20 mouse cellular contexts compared by ENCODE assay signal in the genomic region with DNA sequence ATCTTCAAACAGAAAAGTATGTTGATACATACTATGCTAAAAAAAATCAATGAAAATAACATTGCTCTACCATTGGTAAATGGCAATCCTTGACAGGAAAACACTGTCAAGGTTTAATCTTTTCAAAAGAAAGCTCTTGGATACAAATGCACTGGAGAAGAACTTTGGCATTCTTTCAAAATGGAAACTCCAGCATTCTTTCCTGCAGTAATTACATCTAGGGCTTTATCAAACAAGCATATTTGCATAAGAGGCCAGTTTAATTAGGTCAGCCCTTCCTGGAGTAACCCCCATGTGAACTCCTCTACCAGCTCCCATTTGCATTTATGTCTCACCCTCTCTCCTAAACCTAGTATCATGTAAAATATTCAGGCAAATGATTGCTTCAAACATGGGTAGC.
DNase-seq lines count a peak whose midpoint lies in the region; ATAC-seq lines count a peak whose summit lies in the region.
"Had no signal": no experiment of that assay in that cellular context is flagged by ENCODE, and none has a peak within 500 bp of the region (broad histone marks: within the 10 kb centered on the region; RNA-seq: fewer than 3 reads in every experiment).

No protein-coding gene starts in this region.

- DNase-seq in forebrain, embryonic 10.5 days (ENCODE audit: extremely low spot score, low spot score), result no peak
- DNase-seq in retina, postnatal 1 day, result peak; percentile 34
- no peak for DNase-seq in retina, embryonic 14.5 days (ENCODE audit: low spot score)
- DNase-seq in brain, adult 2 months (ENCODE audit: low read depth, low spot score), result peak; percentile 51
- no peak for DNase-seq in kidney, adult 8-10 months
- no peak for DNase-seq in left cerebral cortex, postnatal 25 days (ENCODE audit: low spot score in 2 of 2)
- DNase-seq: adrenal gland, adult 8-10 months; adrenal gland, postnatal 14 days; adrenal gland, postnatal 36 days; cerebellum, adult 11-12 months; cerebellum, adult 2 months; cerebellum, postnatal 10 days; cerebellum, postnatal 25 days; forebrain, postnatal 0 days had no signal

- H3K36me3 ChIP-seq in forebrain, embryonic 12.5 days (replicated peaks), result no peaks in the 10 kb centered on the region
- H3K36me3 ChIP-seq in forebrain, embryonic 10.5 days (replicated peaks), result no peaks in the 10 kb centered on the region
- H3K36me3 ChIP-seq: embryonic facial prominence, embryonic 10.5 days; embryonic facial prominence, embryonic 12.5 days had no signal

- H3K9ac ChIP-seq in forebrain, embryonic 12.5 days, result no peak overlapping the region
- H3K9ac ChIP-seq: embryonic facial prominence, embryonic 12.5 days; forebrain, embryonic 13.5 days; forebrain, postnatal 0 days had no signal

- no peak overlapping the region for H3K27ac ChIP-seq in forebrain, embryonic 12.5 days
- no peak overlapping the region for H3K27ac ChIP-seq in forebrain, embryonic 10.5 days
- H3K27ac ChIP-seq: embryonic facial prominence, embryonic 10.5 days; embryonic facial prominence, embryonic 12.5 days; forebrain, embryonic 13.5 days had no signal

- intact Hi-C loops in left cerebral cortex, postnatal 25 days (cut with DNase I), result no loop called here

- H3K4me1 ChIP-seq in forebrain, embryonic 12.5 days, result 0 out of 2 replicates have a peak, but pooled peaks cover 2% of the 10 kb centered on the region
- H3K4me1 ChIP-seq in forebrain, embryonic 10.5 days, result peaks cover 2% of the 10 kb centered on the region
- H3K4me1 ChIP-seq: embryonic facial prominence, embryonic 10.5 days; embryonic facial prominence, embryonic 12.5 days had no signal

- peak; percentile 44; the same call in 1 of the 2 replicates for ATAC-seq in forebrain, embryonic 12.5 days (ENCODE audit: low FRiP score)
- ATAC-seq: activated CD4-positive, CD25-positive, alpha-beta regulatory T cell, adult 4 months; forebrain, embryonic 13.5 days; forebrain, postnatal 0 days; Patski had no signal

- no peaks in the 10 kb centered on the region for H3K27me3 ChIP-seq in forebrain, embryonic 12.5 days
- no peaks in the 10 kb centered on the region for H3K27me3 ChIP-seq in forebrain, embryonic 10.5 days (ENCODE audit: poor library complexity, severe bottlenecking)
- H3K27me3 ChIP-seq: embryonic facial prominence, embryonic 12.5 days; forebrain, embryonic 13.5 days had no signal

- H3K4me2 ChIP-seq in forebrain, embryonic 12.5 days, result no peak overlapping the region
- H3K4me2 ChIP-seq: embryonic facial prominence, embryonic 12.5 days; forebrain, embryonic 13.5 days had no signal

- H3K9me3 ChIP-seq in forebrain, embryonic 12.5 days, result no peaks in the 10 kb centered on the region
- no peaks in the 10 kb centered on the region for H3K9me3 ChIP-seq in forebrain, embryonic 10.5 days
- H3K9me3 ChIP-seq: embryonic facial prominence, embryonic 10.5 days; embryonic facial prominence, embryonic 12.5 days; forebrain, embryonic 13.5 days had no signal

- H3K4me3 ChIP-seq in forebrain, embryonic 12.5 days (replicated peaks), result no peak overlapping the region
- no peak overlapping the region for H3K4me3 ChIP-seq in forebrain, embryonic 10.5 days
- H3K4me3 ChIP-seq: embryonic facial prominence, embryonic 10.5 days; embryonic facial prominence, embryonic 12.5 days; forebrain, embryonic 13.5 days had no signal

Comparison
In these comparisons a context has a peak if more than half of its experiments do, and no peak if none do; other contexts are left out.
1. DNase-seq: peak in retina, postnatal 1 day (single experiment) and brain, adult 2 months (single experiment); none in forebrain, embryonic 10.5 days (single experiment), retina, embryonic 14.5 days (single experiment), kidney, adult 8-10 months (0 of 2) and left cerebral cortex, postnatal 25 days (0 of 2).